ENCODE assay signal across 23 mouse cellular contexts in genomic region chr8:46293201-46293600, GRCm38 (mm10). TPM values are rescaled to one million over a fixed set of nuclear protein-coding genes. Genes with fewer than 3 reads are reported as not detected.
DNase-seq lines count a peak whose midpoint lies in the region; ATAC-seq and TF ChIP-seq lines count a peak whose summit lies in the region.
"Had no signal": no experiment of that assay in that cellular context is flagged by ENCODE, and none has a peak within 500 bp of the region (broad histone marks: within the 10 kb centered on the region; RNA-seq: fewer than 3 reads in every experiment).

No protein-coding gene starts in this region.

- H3K4me3 ChIP-seq in heart, adult 2 months: peak overlapping the region; percentile 16; the same call in 1 of the 2 replicates
- H3K4me3 ChIP-seq in neural tube, embryonic 15.5 days (replicated peaks): no peak overlapping the region
- no peak overlapping the region for H3K4me3 ChIP-seq in forebrain, postnatal 0 days (ENCODE audit: low read depth, low read length)
- H3K4me3 ChIP-seq: liver, embryonic 13.5 days; megakaryocyte, embryonic 14.5 days; neural tube, embryonic 12.5 days had no signal

- TF ChIP-seq CTCF in heart, adult 2 months (IDR thresholded peaks at IDR 0.05): no peak
- TF ChIP-seq CTCF in forebrain, postnatal 0 days (IDR thresholded peaks at IDR 0.05; ENCODE audit: low read depth): no peak

- no peaks in the 10 kb centered on the region for H3K9me3 ChIP-seq in neural tube, embryonic 15.5 days (replicated peaks)
- no peaks in the 10 kb centered on the region for H3K9me3 ChIP-seq in forebrain, postnatal 0 days (ENCODE audit: low read length)
- H3K9me3 ChIP-seq: embryonic facial prominence, embryonic 15.5 days; liver, embryonic 13.5 days; megakaryocyte, embryonic 14.5 days; neural tube, embryonic 12.5 days had no signal

- DNase-seq in heart, adult 2 months: no peak
- DNase-seq in heart, adult 8-10 months (ENCODE audit: low spot score): no peak
- peak; percentile 21 for DNase-seq in neural tube, embryonic 10.5 days (ENCODE audit: extremely low spot score, low spot score)
- no peak for DNase-seq in forebrain, postnatal 0 days
- no peak for DNase-seq in kidney, postnatal 10 days
- DNase-seq in right cerebral cortex, postnatal 10 days (ENCODE audit: low spot score in 2 of 2): no peak
- no peak for DNase-seq in cerebellum, postnatal 36 days
- DNase-seq: B cell, adult 2 months; cerebellum, adult 9-11 months; layer of hippocampus, adult 9-11 months; liver, embryonic 13.5 days; spleen, adult 18-20 months had no signal

- no peak overlapping the region for H3K9ac ChIP-seq in heart, adult 2 months (ENCODE audit: low read depth, low read length)
- H3K9ac ChIP-seq in neural tube, embryonic 15.5 days (replicated peaks): no peak overlapping the region
- H3K9ac ChIP-seq in forebrain, postnatal 0 days: no peak overlapping the region
- H3K9ac ChIP-seq: embryonic facial prominence, embryonic 15.5 days; liver, embryonic 13.5 days; neural tube, embryonic 12.5 days had no signal

- no peak for TF ChIP-seq EP300 in heart, adult 2 months (IDR thresholded peaks at IDR 0.05; ENCODE audit: insufficient read depth, low read depth, low read length)

- no peaks in the 10 kb centered on the region for H3K79me2 ChIP-seq in heart, adult 2 months (replicated peaks; ENCODE audit: control insufficient read depth, insufficient read depth, low read length)

- no peak for TF ChIP-seq POLR2A in heart, adult 2 months (IDR thresholded peaks at IDR 0.05; ENCODE audit: insufficient read depth, low read depth, low read length)

- intact Hi-C loops in heart, adult 2 months (cut with DNase I): no loop called here

- ATAC-seq in neural tube, embryonic 15.5 days (ENCODE audit: low FRiP score): no peak
- no peak for ATAC-seq in forebrain, postnatal 0 days
- ATAC-seq: intestine, embryonic 16.5 days; lung, postnatal 0 days had no signal

- WGBS in heart, adult 2 months: 3% methylated on average over 14 of the region's 14 CpGs
- WGBS in neural tube, embryonic 15.5 days: 1% methylated on average over 14 of the region's 14 CpGs
- WGBS in forebrain, postnatal 0 days: 3% methylated on average over 14 of the region's 14 CpGs

- H3K4me2 ChIP-seq in neural tube, embryonic 15.5 days: no peak overlapping the region
- peak overlapping the region; percentile 47 for H3K4me2 ChIP-seq in forebrain, postnatal 0 days (ENCODE audit: low read depth)
- H3K4me2 ChIP-seq: liver, embryonic 13.5 days had no signal

- no peaks in the 10 kb centered on the region for H3K36me3 ChIP-seq in heart, adult 2 months (ENCODE audit: control insufficient read depth, insufficient read depth, low read length)
- no peaks in the 10 kb centered on the region for H3K36me3 ChIP-seq in neural tube, embryonic 15.5 days
- H3K36me3 ChIP-seq in forebrain, postnatal 0 days (ENCODE audit: insufficient read depth): no peaks in the 10 kb centered on the region
- H3K36me3 ChIP-seq: embryonic facial prominence, embryonic 15.5 days; liver, embryonic 13.5 days; neural tube, embryonic 12.5 days had no signal

- no peak overlapping the region for H3K27ac ChIP-seq in heart, adult 2 months
- no peak overlapping the region for H3K27ac ChIP-seq in neural tube, embryonic 15.5 days (replicated peaks)
- no peak overlapping the region for H3K27ac ChIP-seq in forebrain, postnatal 0 days (ENCODE audit: low read depth, low read length)
- H3K27ac ChIP-seq: embryonic facial prominence, embryonic 15.5 days; kidney, postnatal 0 days; liver, embryonic 13.5 days; neural tube, embryonic 12.5 days had no signal

- no peaks in the 10 kb centered on the region for H3K4me1 ChIP-seq in heart, adult 2 months (ENCODE audit: control insufficient read depth, insufficient read depth, low read length)
- peaks cover 35% of the 10 kb centered on the region for H3K4me1 ChIP-seq in neural tube, embryonic 15.5 days
- H3K4me1 ChIP-seq in forebrain, postnatal 0 days (ENCODE audit: insufficient read depth): 0 out of 2 replicates have a peak, but pooled peaks cover 4% of the 10 kb centered on the region
- H3K4me1 ChIP-seq: liver, embryonic 13.5 days had no signal

- H3K27me3 ChIP-seq in heart, adult 2 months (ENCODE audit: control insufficient read depth, insufficient read depth, low read length): peaks cover 5% of the 10 kb centered on the region; the same call in 1 of the 2 replicates
- H3K27me3 ChIP-seq in neural tube, embryonic 15.5 days (replicated peaks): peaks cover 90% of the 10 kb centered on the region
- H3K27me3 ChIP-seq in forebrain, postnatal 0 days (ENCODE audit: insufficient read depth, low read length): peaks cover 75% of the 10 kb centered on the region

RNA-seq across cellular contexts. Expression of gene Helt, which starts 1.3 kb away (rescaled TPM):
- 1 to 10 TPM; 1.5 to 2.8 TPM for total RNA-seq in heart, adult 2 months (2021)
- 1.3 TPM in 2 replicates for polyA plus RNA-seq in heart, adult 2 months (2012; rRNA removed)
- total RNA-seq in heart, adult 8-10 months (2022): 1 to 10 TPM in 3 of 4 experiments, under 1 TPM in 1; 0.92 to 4.2 (median 3.3) TPM
- not detected in 2 replicates for polyA plus RNA-seq in neural tube, embryonic 15.5 days (2015; fragmentation: Nextera tagmentation; extraction: Ambion mirVana)
- total RNA-seq in forebrain, postnatal 0 days (2014; rRNA removed): 0.90 and 0.92 TPM in 2 replicates
- 0.81 and 1.4 TPM in 2 replicates for polyA plus RNA-seq in forebrain, postnatal 0 days (2015; fragmentation: Nextera tagmentation; extraction: Ambion mirVana)
- total RNA-seq: adrenal gland, postnatal 14 days; ES-E14; hematopoietic stem cell, adult 5-6 weeks; left cerebral cortex, postnatal 36 days had no signal
- polyA plus RNA-seq: intestine, embryonic 16.5 days; kidney, postnatal 0 days; lung, postnatal 0 days had no signal
